Comparison of ENCODE assay signal across 15 mouse cellular contexts in genomic region chr1:172486651-172487050, GRCm38 (mm10). TPM values are rescaled to one million over a fixed set of nuclear protein-coding genes. Genes with fewer than 3 reads are reported as not detected.
DNase-seq lines count a peak whose midpoint lies in the region; ATAC-seq and TF ChIP-seq lines count a peak whose summit lies in the region.
"Had no signal": no experiment of that assay in that cellular context is flagged by ENCODE, and none has a peak within 500 bp of the region (broad histone marks: within the 10 kb centered on the region; RNA-seq: fewer than 3 reads in every experiment).

No protein-coding gene starts in this region.

- no peak for ATAC-seq in embryonic facial prominence, embryonic 14.5 days (ENCODE audit: low read depth)
- ATAC-seq in forebrain, postnatal 0 days = no peak
- ATAC-seq in midbrain, postnatal 0 days (ENCODE audit: low FRiP score) = no peak
- no peak for ATAC-seq in heart, embryonic 11.5 days (replicated peaks; ENCODE audit: insufficient number of reproducible peaks, low FRiP score, low TSS enrichment)
- ATAC-seq in activated CD4-positive, CD25-positive, alpha-beta regulatory T cell, adult 4 months = no peak
- ATAC-seq: CD4-positive, CD25-positive, alpha-beta regulatory T cell, adult 4 months had no signal

- 0 out of 2 replicates have a peak, but pooled peaks cover 7% of the 10 kb centered on the region for H3K36me3 ChIP-seq in embryonic facial prominence, embryonic 14.5 days (ENCODE audit: control insufficient read depth, insufficient read depth, low read length)
- H3K36me3 ChIP-seq in forebrain, postnatal 0 days (ENCODE audit: insufficient read depth) = peaks cover 12% of the 10 kb centered on the region
- H3K36me3 ChIP-seq in limb, embryonic 10.5 days = peaks cover 71% of the 10 kb centered on the region
- H3K36me3 ChIP-seq in midbrain, postnatal 0 days (ENCODE audit: insufficient read depth, low read length) = 0 out of 2 replicates have a peak, but pooled peaks cover 4% of the 10 kb centered on the region
- no peaks in the 10 kb centered on the region for H3K36me3 ChIP-seq in heart, embryonic 11.5 days (ENCODE audit: control insufficient read depth, insufficient read depth, low read length)

- H3K27me3 ChIP-seq in embryonic facial prominence, embryonic 14.5 days (replicated peaks; ENCODE audit: control insufficient read depth, insufficient read depth, low read length) = no peaks in the 10 kb centered on the region
- no peaks in the 10 kb centered on the region for H3K27me3 ChIP-seq in forebrain, postnatal 0 days (ENCODE audit: insufficient read depth, low read length)
- no peaks in the 10 kb centered on the region for H3K27me3 ChIP-seq in limb, embryonic 10.5 days (ENCODE audit: low read depth, poor library complexity, severe bottlenecking)
- H3K27me3 ChIP-seq in midbrain, postnatal 0 days (ENCODE audit: insufficient read depth, low read length) = no peaks in the 10 kb centered on the region
- H3K27me3 ChIP-seq in heart, embryonic 11.5 days (ENCODE audit: control insufficient read depth, insufficient read depth, low read length) = no peaks in the 10 kb centered on the region

- H3K4me2 ChIP-seq in embryonic facial prominence, embryonic 14.5 days (ENCODE audit: low read depth, low read length) = peak overlapping the region; percentile 78
- peak overlapping the region; percentile 61 for H3K4me2 ChIP-seq in forebrain, postnatal 0 days (ENCODE audit: low read depth)
- peak overlapping the region; percentile 78 for H3K4me2 ChIP-seq in midbrain, postnatal 0 days (ENCODE audit: low read depth, low read length, poor library complexity, severe bottlenecking)
- no peak overlapping the region for H3K4me2 ChIP-seq in heart, embryonic 11.5 days
- H3K4me2 ChIP-seq: liver, embryonic 11.5 days had no signal

- no peak for DNase-seq in embryonic facial prominence, embryonic 14.5 days (ENCODE audit: low spot score)
- no peak for DNase-seq in forebrain, postnatal 0 days
- no peak for DNase-seq in limb, embryonic 10.5 days (ENCODE audit: low spot score)
- DNase-seq in midbrain, postnatal 0 days (ENCODE audit: low spot score) = no peak
- no peak for DNase-seq in layer of hippocampus, adult 9-10 months (ENCODE audit: low spot score)
- DNase-seq in kidney, postnatal 25 days = no peak
- DNase-seq: cerebellum, postnatal 14 days; gastrocnemius, postnatal 14 days; kidney, adult 11 months; lung, postnatal 10 days had no signal

- no peaks in the 10 kb centered on the region for H3K9me3 ChIP-seq in embryonic facial prominence, embryonic 14.5 days (ENCODE audit: control insufficient read depth, low read length)
- no peaks in the 10 kb centered on the region for H3K9me3 ChIP-seq in forebrain, postnatal 0 days (ENCODE audit: low read length)
- H3K9me3 ChIP-seq in limb, embryonic 10.5 days (replicated peaks) = no peaks in the 10 kb centered on the region
- H3K9me3 ChIP-seq in midbrain, postnatal 0 days (ENCODE audit: low read length) = no peaks in the 10 kb centered on the region
- no peaks in the 10 kb centered on the region for H3K9me3 ChIP-seq in heart, embryonic 11.5 days (replicated peaks; ENCODE audit: control insufficient read depth, low read length)

- peaks cover 16% of the 10 kb centered on the region for H3K4me1 ChIP-seq in embryonic facial prominence, embryonic 14.5 days (ENCODE audit: control insufficient read depth, insufficient read depth, low read length)
- H3K4me1 ChIP-seq in forebrain, postnatal 0 days (ENCODE audit: insufficient read depth) = peaks cover 46% of the 10 kb centered on the region
- peaks cover 54% of the 10 kb centered on the region for H3K4me1 ChIP-seq in limb, embryonic 10.5 days
- H3K4me1 ChIP-seq in midbrain, postnatal 0 days (ENCODE audit: insufficient read depth, low read length) = peaks cover 39% of the 10 kb centered on the region
- H3K4me1 ChIP-seq in heart, embryonic 11.5 days (ENCODE audit: control insufficient read depth, insufficient read depth, low read length) = peaks cover 15% of the 10 kb centered on the region

- no peak overlapping the region for H3K4me3 ChIP-seq in embryonic facial prominence, embryonic 14.5 days (ENCODE audit: low read depth, low read length)
- peak overlapping the region; percentile 1; the same call in 1 of the 2 replicates for H3K4me3 ChIP-seq in forebrain, postnatal 0 days (ENCODE audit: low read depth, low read length)
- peak overlapping the region; percentile 30 for H3K4me3 ChIP-seq in limb, embryonic 10.5 days
- H3K4me3 ChIP-seq in midbrain, postnatal 0 days (ENCODE audit: low read depth, low read length) = peak overlapping the region; percentile 61
- no peak overlapping the region for H3K4me3 ChIP-seq in heart, embryonic 11.5 days (ENCODE audit: low read depth, low read length)
- H3K4me3 ChIP-seq: erythroblast, embryonic 14.5 days had no signal

- 71% methylated on average over 5 of the region's 5 CpGs for WGBS in embryonic facial prominence, embryonic 14.5 days
- 26% methylated on average over 5 of the region's 5 CpGs for WGBS in forebrain, postnatal 0 days
- WGBS in limb, embryonic 10.5 days = 76% methylated on average over 5 of the region's 5 CpGs
- 31% methylated on average over 5 of the region's 5 CpGs for WGBS in midbrain, postnatal 0 days
- WGBS in heart, embryonic 11.5 days (ENCODE audit: insufficient replicate concordance) = 81% methylated on average over 5 of the region's 5 CpGs

- H3K27ac ChIP-seq in embryonic facial prominence, embryonic 14.5 days (replicated peaks; ENCODE audit: low read depth, low read length) = no peak overlapping the region
- H3K27ac ChIP-seq in forebrain, postnatal 0 days (ENCODE audit: low read depth, low read length) = no peak overlapping the region
- peak overlapping the region; percentile 68; the same call in 1 of the 2 replicates for H3K27ac ChIP-seq in limb, embryonic 10.5 days
- H3K27ac ChIP-seq in midbrain, postnatal 0 days (ENCODE audit: low read depth, low read length) = no peak overlapping the region
- no peak overlapping the region for H3K27ac ChIP-seq in heart, embryonic 11.5 days (ENCODE audit: low read depth, low read length)

- no peak for TF ChIP-seq CTCF in forebrain, postnatal 0 days (IDR thresholded peaks at IDR 0.05; ENCODE audit: low read depth)
- TF ChIP-seq CTCF in midbrain, postnatal 0 days (IDR thresholded peaks at IDR 0.05) = no peak

- no peak overlapping the region for H3K9ac ChIP-seq in embryonic facial prominence, embryonic 14.5 days (ENCODE audit: low read depth, low read length)
- peak overlapping the region; percentile 31 for H3K9ac ChIP-seq in forebrain, postnatal 0 days
- H3K9ac ChIP-seq in midbrain, postnatal 0 days (replicated peaks; ENCODE audit: low read length, poor library complexity, severe bottlenecking) = peak overlapping the region; percentile 46
- no peak overlapping the region for H3K9ac ChIP-seq in heart, embryonic 11.5 days (ENCODE audit: low read depth, low read length)

RNA-seq across cellular contexts. Expression of gene Igsf9, which starts 5.1 kb away (rescaled TPM):
- polyA plus RNA-seq in embryonic facial prominence, embryonic 14.5 days (2014; fragmentation: Nextera tagmentation; extraction: Ambion mirVana) = 21.4 and 26.3 TPM in 2 replicates
- 35.3 and 36.2 TPM in 2 replicates for total RNA-seq in forebrain, postnatal 0 days (2014; rRNA removed)
- polyA plus RNA-seq in forebrain, postnatal 0 days (2015; fragmentation: Nextera tagmentation; extraction: Ambion mirVana) = 13.3 and 25.6 TPM in 2 replicates
- polyA plus RNA-seq in limb, embryonic 10.5 days (2016; fragmentation: Nextera tagmentation; extraction: Ambion mirVana) = 79.5 and 85.8 TPM in 2 replicates
- 40.6 and 53.9 TPM in 2 replicates for total RNA-seq in midbrain, postnatal 0 days (2014; rRNA removed)
- 25.0 and 29.0 TPM in 2 replicates for polyA plus RNA-seq in midbrain, postnatal 0 days (2015; fragmentation: Nextera tagmentation; extraction: Ambion mirVana)
- polyA plus RNA-seq in heart, embryonic 11.5 days (2014; fragmentation: Nextera tagmentation; extraction: Ambion mirVana) = 9.3 and 12.0 TPM in 2 replicates
- polyA plus RNA-seq in activated CD4-positive, CD25-positive, alpha-beta regulatory T cell, adult 4 months (2017; shearing (Covaris generic)) = not detected
- polyA plus RNA-seq: erythroblast, embryonic 14.5 days had no signal

RNA-seq across cellular contexts. Expression of gene Slamf9, which starts 11.5 kb away (rescaled TPM):
- polyA plus RNA-seq in embryonic facial prominence, embryonic 14.5 days (2014; fragmentation: Nextera tagmentation; extraction: Ambion mirVana) = 0.68 and 0.77 TPM in 2 replicates
- 0.15 and 0.43 TPM in 2 replicates for total RNA-seq in forebrain, postnatal 0 days (2014; rRNA removed)
- polyA plus RNA-seq in forebrain, postnatal 0 days (2015; fragmentation: Nextera tagmentation; extraction: Ambion mirVana) = 0.21 and 0.30 TPM in 2 replicates
- 0.18 TPM in 1 of 2 replicates, not detected in the other for polyA plus RNA-seq in limb, embryonic 10.5 days (2016; fragmentation: Nextera tagmentation; extraction: Ambion mirVana)
- total RNA-seq in midbrain, postnatal 0 days (2014; rRNA removed) = 0.19 and 0.38 TPM in 2 replicates
- 0.20 and 0.29 TPM in 2 replicates for polyA plus RNA-seq in midbrain, postnatal 0 days (2015; fragmentation: Nextera tagmentation; extraction: Ambion mirVana)
- polyA plus RNA-seq in heart, embryonic 11.5 days (2014; fragmentation: Nextera tagmentation; extraction: Ambion mirVana) = 1.1 and 1.2 TPM in 2 replicates
- under 1 TPM in 1 of 2 experiments, not detected in 1; 0.25 TPM for polyA plus RNA-seq in activated CD4-positive, CD25-positive, alpha-beta regulatory T cell, adult 4 months (2017; shearing (Covaris generic))
- polyA plus RNA-seq: CD4-positive, CD25-positive, alpha-beta regulatory T cell, adult 4 months; erythroblast, embryonic 14.5 days had no signal

RNA-seq across cellular contexts. Expression of gene Tagln2, which starts 13.2 kb away (rescaled TPM):
- 192 and 231 TPM in 2 replicates for polyA plus RNA-seq in embryonic facial prominence, embryonic 14.5 days (2014; fragmentation: Nextera tagmentation; extraction: Ambion mirVana)
- total RNA-seq in forebrain, postnatal 0 days (2014; rRNA removed) = 31.5 and 33.8 TPM in 2 replicates
- 42.8 and 48.5 TPM in 2 replicates for polyA plus RNA-seq in forebrain, postnatal 0 days (2015; fragmentation: Nextera tagmentation; extraction: Ambion mirVana)
- polyA plus RNA-seq in limb, embryonic 10.5 days (2016; fragmentation: Nextera tagmentation; extraction: Ambion mirVana) = 77.0 and 84.6 TPM in 2 replicates
- total RNA-seq in midbrain, postnatal 0 days (2014; rRNA removed) = 36.3 and 41.6 TPM in 2 replicates
- 36.7 and 41.8 TPM in 2 replicates for polyA plus RNA-seq in midbrain, postnatal 0 days (2015; fragmentation: Nextera tagmentation; extraction: Ambion mirVana)
- polyA plus RNA-seq in heart, embryonic 11.5 days (2014; fragmentation: Nextera tagmentation; extraction: Ambion mirVana) = 248 and 295 TPM in 2 replicates
- 100 to 1,000 TPM; 319 to 387 TPM for polyA plus RNA-seq in activated CD4-positive, CD25-positive, alpha-beta regulatory T cell, adult 4 months (2017; shearing (Covaris generic))

RNA-seq across cellular contexts. Expression of gene Cfap45, which starts 34.0 kb away (rescaled TPM):
- 6.5 and 8.9 TPM in 2 replicates for polyA plus RNA-seq in embryonic facial prominence, embryonic 14.5 days (2014; fragmentation: Nextera tagmentation; extraction: Ambion mirVana)
- 3.0 and 5.1 TPM in 2 replicates for total RNA-seq in forebrain, postnatal 0 days (2014; rRNA removed)
- polyA plus RNA-seq in forebrain, postnatal 0 days (2015; fragmentation: Nextera tagmentation; extraction: Ambion mirVana) = 3.9 and 5.5 TPM in 2 replicates
- 0.67 and 1.0 TPM in 2 replicates for polyA plus RNA-seq in limb, embryonic 10.5 days (2016; fragmentation: Nextera tagmentation; extraction: Ambion mirVana)
- total RNA-seq in midbrain, postnatal 0 days (2014; rRNA removed) = 3.1 and 6.3 TPM in 2 replicates
- polyA plus RNA-seq in midbrain, postnatal 0 days (2015; fragmentation: Nextera tagmentation; extraction: Ambion mirVana) = 3.9 and 5.4 TPM in 2 replicates
- 2.6 and 2.7 TPM in 2 replicates for polyA plus RNA-seq in heart, embryonic 11.5 days (2014; fragmentation: Nextera tagmentation; extraction: Ambion mirVana)
- polyA plus RNA-seq in activated CD4-positive, CD25-positive, alpha-beta regulatory T cell, adult 4 months (2017; shearing (Covaris generic)) = under 1 TPM; 0.09 to 0.75 TPM

Comparison
In these comparisons a context has a peak if more than half of its experiments do, and no peak if none do; other contexts are left out.
1. H3K4me3 ChIP-seq: peak in forebrain, postnatal 0 days (single experiment), limb, embryonic 10.5 days (single experiment) and midbrain, postnatal 0 days (single experiment); none in embryonic facial prominence, embryonic 14.5 days (single experiment) and heart, embryonic 11.5 days (single experiment).
2. H3K9ac ChIP-seq: peak in forebrain, postnatal 0 days (single experiment) and midbrain, postnatal 0 days (single experiment); none in embryonic facial prominence, embryonic 14.5 days (single experiment) and heart, embryonic 11.5 days (single experiment).